Mouse (Mus musculus) CH12.LX (cell line): Measurements from ENCODE around the gene Znhit2.
A peak's percentile ranks its signal among the peaks of the same experiment; 100 is the strongest.

Experiments
- CHD2 ChIP-seq: IDR thresholded peaks from 2 replicates; pipeline ENCODE4 v1.6.1; 2011; ENCODE audit warnings: low read length, improper control_type of control experiment
- CTCF ChIP-seq, 2 experiments: IDR thresholded peaks in 1 of 2; conservative IDR thresholded peaks in 1 of 2; 2 replicates each; pipeline ENCODE4 v1.5.1; 2011 to 2012; ENCODE audit warnings: low read depth in 2 of 2, low read length in 2 of 2, improper control_type of control experiment in 1 of 2, inconsistent platforms in 1 of 2, mild to moderate bottlenecking in 1 of 2, moderate library complexity in 1 of 2
- IRF4 ChIP-seq: IDR thresholded peaks from 2 replicates; pipeline ENCODE4 v1.6.1; 2014; ENCODE audit warnings: low read depth, mild to moderate bottlenecking, inconsistent platforms, low read length, improper control_type of control experiment
- JUN ChIP-seq: IDR thresholded peaks from 2 replicates; pipeline ENCODE4 v1.6.1; 2011; ENCODE audit warnings: low read depth, mild to moderate bottlenecking, low read length, improper control_type of control experiment, moderate library complexity; ENCODE audit not compliant: insufficient read depth
- KAT2A ChIP-seq: IDR thresholded peaks from 2 replicates; pipeline ENCODE4 v1.6.1; 2012; ENCODE audit warnings: low read length, improper control_type of control experiment, inconsistent platforms; ENCODE audit not compliant: insufficient replicate concordance
- MAX ChIP-seq: IDR thresholded peaks from 2 replicates; pipeline ENCODE4 v1.6.1; 2011; ENCODE audit warnings: low read length, improper control_type of control experiment
- MYC ChIP-seq: IDR thresholded peaks from 2 replicates; pipeline ENCODE4 v1.6.1; 2011; ENCODE audit warnings: low read depth, mild to moderate bottlenecking, improper control_type of control experiment, low read length
- PAX5 ChIP-seq: IDR thresholded peaks from 2 replicates; pipeline ENCODE4 v1.6.1; 2012; ENCODE audit warnings: low read length, inconsistent platforms, mixed read lengths
- POLR2A ChIP-seq: IDR thresholded peaks from 2 replicates; pipeline ENCODE4 v1.6.1; 2011; ENCODE audit warnings: low read depth, mild to moderate bottlenecking, improper control_type of control experiment, low read length
- RCOR1 ChIP-seq: conservative IDR thresholded peaks from 2 replicates; pipeline ENCODE4 v1.6.1; 2012; ENCODE audit warnings: low read depth, mild to moderate bottlenecking, inconsistent platforms, low read length, improper control_type of control experiment
- TBP ChIP-seq: conservative IDR thresholded peaks from 2 replicates; pipeline ENCODE4 v1.6.1; 2011; ENCODE audit warnings: low read depth, low read length, improper control_type of control experiment
- ZKSCAN1 ChIP-seq: IDR thresholded peaks from 2 replicates; pipeline ENCODE4 v1.6.1; 2012; ENCODE audit warnings: low read depth, inconsistent platforms, low read length, improper control_type of control experiment, borderline replicate concordance
- ZMIZ1 ChIP-seq: IDR thresholded peaks from 2 replicates; pipeline ENCODE4 v1.6.1; 2012; ENCODE audit warnings: low read depth, mild to moderate bottlenecking, inconsistent platforms, low read length, improper control_type of control experiment
- ZNF384 ChIP-seq: IDR thresholded peaks from 2 replicates; pipeline ENCODE4 v1.6.1; 2012; ENCODE audit warnings: low read depth, low read length, improper control_type of control experiment, inconsistent platforms

DNA sequence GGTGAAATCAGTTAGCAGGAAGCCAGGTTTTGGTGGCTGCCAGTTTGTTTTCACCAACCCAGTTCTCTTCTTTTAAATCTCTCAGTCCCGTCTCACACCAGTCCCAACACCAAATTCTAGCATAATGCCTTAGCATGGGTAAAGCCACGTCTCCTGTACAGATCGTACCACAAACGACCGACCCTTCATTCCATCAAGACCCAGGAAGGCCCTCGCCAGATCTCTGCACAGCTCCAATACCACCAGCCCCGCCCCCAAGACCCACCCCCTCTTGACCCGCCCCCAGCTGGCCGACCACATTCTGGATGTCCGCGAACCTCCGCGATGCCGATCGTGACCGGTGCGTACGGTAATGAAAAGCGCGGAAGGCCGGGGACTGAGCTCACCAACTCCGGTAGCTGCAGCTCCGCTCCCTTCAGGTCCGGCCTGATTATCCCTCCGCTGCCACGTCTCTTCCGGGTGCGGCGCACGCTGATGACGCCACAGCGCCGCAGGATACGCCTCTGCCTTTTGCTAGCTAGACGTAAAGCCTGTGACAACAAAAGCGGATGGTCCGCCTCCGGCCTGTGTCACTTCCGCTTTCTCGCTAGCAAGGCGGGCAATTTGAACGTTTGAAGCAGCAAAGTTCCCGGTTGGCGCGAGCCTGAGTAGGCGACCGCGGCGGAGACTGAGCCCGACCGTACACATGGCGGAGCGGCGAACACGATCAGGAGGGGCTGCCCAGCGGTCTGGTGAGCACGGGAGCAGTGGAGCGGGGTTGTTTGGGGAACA lies 23.7 kb downstream of the Znhit2 start, which contains the start of the genes Zfpl1 and Cdca5:
- peak; percentile 84 for TF ChIP-seq POLR2A
- no peak for TF ChIP-seq CTCF (conservative IDR thresholded peaks at IDR 0.05 in 1 of 2, IDR thresholded peaks at IDR 0.05 in 1 of 2; ENCODE audit: low read depth in 2 of 2, low read length in 2 of 2)
- TF ChIP-seq CHD2, result peak; percentile 68; the same call in 1 of the 2 replicates
- TF ChIP-seq IRF4, result peak; percentile 76
- peak; percentile 94 for TF ChIP-seq KAT2A
- peak; percentile 64; the same call in 1 of the 2 replicates for TF ChIP-seq TBP
- peak; percentile 68 for TF ChIP-seq ZNF384
- TF ChIP-seq ZMIZ1, result 0 out of 2 replicates have a peak, but pooled peaks have one; percentile 47
- no peak for TF ChIP-seq ZKSCAN1
- TF ChIP-seq RCOR1, result 0 out of 2 replicates have a peak, but pooled peaks have one; percentile 63
- peak; percentile 79 for TF ChIP-seq MAX
- no peak for TF ChIP-seq PAX5
- TF ChIP-seq JUN, result no peak
- peak; percentile 80; the same call in 1 of the 2 replicates for TF ChIP-seq MYC
